Mouse (Mus musculus): ENCODE results near the gene Foxa2.

DNA sequence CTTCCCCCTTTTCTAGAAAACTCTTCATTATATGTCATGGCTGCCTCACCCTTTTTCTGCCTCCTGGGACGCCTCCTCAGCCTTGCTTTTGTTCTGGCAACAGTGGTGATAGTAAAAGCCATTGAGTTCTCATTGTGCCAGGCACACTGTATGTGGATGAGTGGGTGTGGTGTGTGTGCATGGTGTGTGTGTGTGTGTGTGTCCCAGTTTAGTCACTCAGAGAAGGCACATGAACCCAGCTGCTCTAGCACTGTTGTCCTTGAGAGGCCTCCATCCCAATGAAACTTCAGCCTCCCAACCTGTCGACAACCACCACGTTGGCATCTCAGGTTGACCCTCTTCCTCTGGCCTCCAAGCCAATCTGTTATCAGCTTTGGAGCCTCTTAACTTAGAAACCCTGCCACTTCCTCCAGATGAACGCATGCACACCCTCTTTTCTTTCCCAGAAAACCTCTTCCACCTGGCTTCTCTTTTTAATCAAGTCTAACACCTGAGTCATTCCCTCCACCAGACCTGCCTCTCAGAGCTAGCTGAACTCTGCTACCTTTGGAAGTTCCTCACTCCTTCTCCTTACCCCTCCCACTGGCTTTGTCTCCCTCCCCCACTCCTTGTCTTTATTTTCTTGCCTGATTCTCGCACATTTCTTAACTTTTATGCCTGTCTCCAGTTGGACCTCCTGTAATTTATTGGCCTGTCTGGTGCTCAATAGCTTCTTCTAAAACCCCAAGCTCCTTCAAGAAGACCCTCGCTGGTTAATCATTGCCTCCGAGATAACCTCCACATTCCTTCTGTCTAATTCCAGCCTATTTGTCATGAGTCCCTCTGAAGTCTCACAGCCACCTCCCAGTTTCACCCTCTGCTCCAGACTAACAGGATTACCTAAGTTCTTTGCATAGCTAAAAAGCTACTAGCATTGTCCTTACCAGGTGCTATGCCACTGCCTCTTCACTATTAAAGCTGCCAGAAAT, 41.9 kb downstream of the Foxa2 start:
- TF ChIP-seq CTCF (IDR thresholded peaks at IDR 0.05; ENCODE audit: low read depth), result no peak
- no peak for TF ChIP-seq EP300 (IDR thresholded peaks at IDR 0.05; ENCODE audit: low read depth)
